Mouse (Mus musculus) mouse trophoblast stem cell (cell line): ENCODE data around the gene Plcb1.

ENCODE experiments used
- in situ Hi-C, 2 experiments: fragments of 300-500 bp; cut with MseI, MboI; formaldehyde crosslinking; loops; 2 replicates in 1 of 2; 3 replicates in 1 of 2; pipeline ENCODE4 v1.15.1; 2025

The Plcb1 gene

GRCm38 (mm10) chr2:135404095-135404494 is 618.2 kb downstream of the Plcb1 start:
- in situ Hi-C loops, result no loop called here

- in situ Hi-C loops, result no loop called here
Observed at GRCm38 (mm10) chr2:135409418-135410097, 623.7 kb downstream of the Plcb1 start.

- in situ Hi-C loops, result no loop called here
Observed at GRCm38 (mm10) chr2:135411675-135412074, 625.8 kb downstream of the Plcb1 start.

- in situ Hi-C loops, result no loop called here
Observed at GRCm38 (mm10) chr2:135415137-135415536, 629.3 kb downstream of the Plcb1 start.

- in situ Hi-C loops, result no loop called here
Observed at GRCm38 (mm10) chr2:135419301-135419700, 633.4 kb downstream of the Plcb1 start.

- in situ Hi-C loops, result no loop called here
Observed at GRCm38 (mm10) chr2:135434947-135435515, 649.2 kb downstream of the Plcb1 start.

GRCm38 (mm10) chr2:135439034-135439433 is 653.2 kb downstream of the Plcb1 start:
- in situ Hi-C loops, result no loop called here

- in situ Hi-C loops, result no loop called here
Observed at GRCm38 (mm10) chr2:135439546-135440517, 654.0 kb downstream of the Plcb1 start.

- in situ Hi-C loops, result no loop called here
Observed at GRCm38 (mm10) chr2:135453581-135453980, 667.7 kb downstream of the Plcb1 start.

- in situ Hi-C loops, result no loop called here
Observed at GRCm38 (mm10) chr2:135454015-135454414, 668.1 kb downstream of the Plcb1 start.

GRCm38 (mm10) chr2:135454455-135454854 is 668.6 kb downstream of the Plcb1 start:
- in situ Hi-C loops, result no loop called here

GRCm38 (mm10) chr2:135467895-135468294 is 682.0 kb downstream of the Plcb1 start:
- in situ Hi-C loops, result no loop called here

GRCm38 (mm10) chr2:135474107-135474506 is 688.2 kb downstream of the Plcb1 start:
- in situ Hi-C loops, result no loop called here

GRCm38 (mm10) chr2:135485248-135485647 is 699.4 kb downstream of the Plcb1 start:
- in situ Hi-C loops, result no loop called here

GRCm38 (mm10) chr2:135488277-135488676 is 702.4 kb downstream of the Plcb1 start:
- in situ Hi-C loops, result no loop called here

GRCm38 (mm10) chr2:135489127-135489526 is 703.3 kb downstream of the Plcb1 start:
- in situ Hi-C loops, result no loop called here

- in situ Hi-C loops, result no loop called here
Observed at GRCm38 (mm10) chr2:135492777-135493176, 706.9 kb downstream of the Plcb1 start.

- in situ Hi-C loops, result no loop called here
Observed at GRCm38 (mm10) chr2:135496553-135496952, 710.7 kb downstream of the Plcb1 start.

GRCm38 (mm10) chr2:135497251-135497650 is 711.4 kb downstream of the Plcb1 start:
- in situ Hi-C loops, result no loop called here

GRCm38 (mm10) chr2:135500872-135501271 is 715.0 kb downstream of the Plcb1 start:
- in situ Hi-C loops, result no loop called here

- in situ Hi-C loops, result no loop called here
Observed at GRCm38 (mm10) chr2:135503328-135503997, 717.6 kb downstream of the Plcb1 start.

- in situ Hi-C loops, result no loop called here
Observed at GRCm38 (mm10) chr2:135503998-135504354, 718.1 kb downstream of the Plcb1 start.
